Mouse (Mus musculus): ENCODE measurements around the gene Hdac9.

DNA sequence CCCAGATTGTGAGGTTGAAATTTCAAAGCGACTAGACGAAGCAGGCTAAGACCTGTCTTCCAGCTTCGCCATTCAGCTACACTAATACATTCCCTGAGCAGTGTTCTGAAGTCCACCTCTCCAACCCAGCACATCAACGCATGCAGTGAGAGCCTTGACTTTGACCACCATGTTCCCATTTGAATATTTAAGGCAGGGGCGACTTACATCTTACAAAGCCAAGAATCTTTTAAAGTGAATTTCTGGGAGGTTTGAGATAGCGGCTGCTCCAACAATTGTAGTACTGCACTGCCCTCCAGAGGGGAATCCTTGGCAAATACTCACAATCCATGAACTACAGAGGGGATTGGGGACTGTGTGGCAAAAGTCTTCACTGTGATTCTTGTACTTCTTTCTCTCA is 258.8 kb downstream of the Hdac9 start:
- no peak for TF ChIP-seq CTCF (IDR thresholded peaks at IDR 0.05; ENCODE audit: borderline replicate concordance, insufficient read depth, low read length)
- no peak for TF ChIP-seq POLR2A (IDR thresholded peaks at IDR 0.05; ENCODE audit: low read depth, low read length)
